In genomic region chr14:40966392-40966861, GRCm38 (mm10) we compare ENCODE assay signal across 8 mouse cellular contexts. TPM values are rescaled to one million over a fixed set of nuclear protein-coding genes. Genes with fewer than 3 reads are reported as not detected.
A peak's percentile ranks its signal among the peaks of the same experiment; 100 is the strongest.
DNase-seq lines count a peak whose midpoint lies in the region; ATAC-seq and TF ChIP-seq lines count a peak whose summit lies in the region.

Tspan14 (minus strand) TSS chr14:40966807.

- peaks cover 0 to 3% of the 10 kb centered on the region in 2 experiments for H3K36me3 ChIP-seq in CH12.LX (replicated peaks in 1 of 2; ENCODE audit: control insufficient read depth in 1 of 2, insufficient read depth in 1 of 2, low read length in 1 of 2)
- H3K36me3 ChIP-seq in forebrain, embryonic 10.5 days (replicated peaks): 0 out of 2 replicates have a peak, but pooled peaks cover 7% of the 10 kb centered on the region
- H3K36me3 ChIP-seq in limb, embryonic 15.5 days: no peaks in the 10 kb centered on the region
- no peaks in the 10 kb centered on the region for H3K36me3 ChIP-seq in stomach, embryonic 14.5 days (ENCODE audit: control insufficient read depth, insufficient read depth, low read length)

- no peak for TF ChIP-seq EP300 in CH12.LX (IDR thresholded peaks at IDR 0.05; ENCODE audit: low read length)

- peak within 1 kb of the TSS; percentile 64 for H3K4me2 ChIP-seq in CH12.LX (ENCODE audit: insufficient read depth, low read depth, poor library complexity, severe bottlenecking)
- H3K4me2 ChIP-seq in limb, embryonic 15.5 days: peak within 1 kb of the TSS; percentile 81
- H3K4me2 ChIP-seq in stomach, embryonic 14.5 days (replicated peaks; ENCODE audit: low read depth, low read length): peak within 1 kb of the TSS; percentile 86

- H3K27me3 ChIP-seq in CH12.LX (replicated peaks): no peaks in the 10 kb centered on the region
- peaks cover 20% of the 10 kb centered on the region for H3K27me3 ChIP-seq in forebrain, embryonic 10.5 days (ENCODE audit: poor library complexity, severe bottlenecking)
- H3K27me3 ChIP-seq in limb, embryonic 15.5 days: no peaks in the 10 kb centered on the region; the same call in 1 of the 2 replicates
- H3K27me3 ChIP-seq in stomach, embryonic 14.5 days (ENCODE audit: control insufficient read depth, insufficient read depth, low read length): no peaks in the 10 kb centered on the region

- ATAC-seq in hematopoietic stem cell, adult 5-6 weeks (replicated peaks in 1 of 2; ENCODE audit: insufficient read depth in 1 of 2, low FRiP score in 2 of 2, low TSS enrichment in 1 of 2, low read depth in 1 of 2, poor library complexity in 2 of 2, severe bottlenecking in 2 of 2): no peak
- peak; percentile 56 for ATAC-seq in limb, embryonic 15.5 days (ENCODE audit: insufficient number of reproducible peaks, low FRiP score, low TSS enrichment, low read depth)
- ATAC-seq in stomach, embryonic 14.5 days (ENCODE audit: insufficient number of reproducible peaks, insufficient read depth, low FRiP score, low read depth): peak; percentile 51

- TF ChIP-seq POLR2A in CH12.LX (IDR thresholded peaks at IDR 0.05; ENCODE audit: low read depth, low read length): peak; percentile 54; the same call in 1 of the 2 replicates

- no peak for TF ChIP-seq RAD21 in CH12.LX (IDR thresholded peaks at IDR 0.05; ENCODE audit: low read depth, low read length)

- H3K9me3 ChIP-seq in CH12.LX (replicated peaks; ENCODE audit: low read length): no peaks in the 10 kb centered on the region
- H3K9me3 ChIP-seq in forebrain, embryonic 10.5 days: no peaks in the 10 kb centered on the region
- H3K9me3 ChIP-seq in limb, embryonic 15.5 days: no peaks in the 10 kb centered on the region
- no peaks in the 10 kb centered on the region for H3K9me3 ChIP-seq in stomach, embryonic 14.5 days (ENCODE audit: control insufficient read depth, low read depth, low read length)

- dilution Hi-C loops in CH12.LX (cut with MboI; ENCODE audit: extremely low pct_ligation_motif_present, extremely low pct_unique_long_range_greater_than_20kb, low sequenced_read_pairs): no loop called here

- no peak for DNase-seq in heart, adult 18-20 months
- no peak for DNase-seq in heart, adult 9 months (ENCODE audit: low spot score in 2 of 2)
- DNase-seq in CH12.LX (ENCODE audit: extremely low read depth) (no peak), adipocyte (ENCODE audit: low spot score) (no peak)
- DNase-seq in forebrain, embryonic 10.5 days (ENCODE audit: extremely low spot score, low spot score): no peak

- no peak for TF ChIP-seq CTCF in CH12.LX (conservative IDR thresholded peaks at IDR 0.05 in 1 of 2, IDR thresholded peaks at IDR 0.05 in 1 of 2; ENCODE audit: low read depth in 2 of 2, low read length in 2 of 2)

- under 1% methylated on average over 54 of the region's 54 CpGs for WGBS in forebrain, embryonic 10.5 days
- WGBS in limb, embryonic 15.5 days: under 1% methylated on average over 49 of the region's 54 CpGs
- WGBS in stomach, embryonic 14.5 days: under 1% methylated on average over 49 of the region's 54 CpGs

- peak within 1 kb of the TSS; percentile 83 to 97 (median 84) for H3K4me3 ChIP-seq in CH12.LX (replicated peaks in 1 of 3; ENCODE audit: low read depth in 2 of 3, low read length in 2 of 3, poor library complexity in 1 of 3)
- peak within 1 kb of the TSS; percentile 88 for H3K4me3 ChIP-seq in forebrain, embryonic 10.5 days
- peak within 1 kb of the TSS; percentile 90 for H3K4me3 ChIP-seq in limb, embryonic 15.5 days
- H3K4me3 ChIP-seq in stomach, embryonic 14.5 days (ENCODE audit: low read depth, low read length): peak within 1 kb of the TSS; percentile 89

- H3K79me2 ChIP-seq in CH12.LX (replicated peaks; ENCODE audit: control insufficient read depth, extremely low read depth, insufficient read depth, poor library complexity, severe bottlenecking): peaks cover 31% of the 10 kb centered on the region

- H3K27ac ChIP-seq in CH12.LX (ENCODE audit: insufficient read depth, low read depth): peak within 1 kb of the TSS; percentile 62
- peak within 1 kb of the TSS; percentile 95 for H3K27ac ChIP-seq in forebrain, embryonic 10.5 days
- peak within 1 kb of the TSS; percentile 89 for H3K27ac ChIP-seq in limb, embryonic 15.5 days
- H3K27ac ChIP-seq in stomach, embryonic 14.5 days (ENCODE audit: low read length): peak within 1 kb of the TSS; percentile 80

- peaks cover 23 to 67% of the 10 kb centered on the region in 2 experiments for H3K4me1 ChIP-seq in CH12.LX (ENCODE audit: control insufficient read depth in 1 of 2, insufficient read depth in 2 of 2)
- peaks cover 52% of the 10 kb centered on the region for H3K4me1 ChIP-seq in forebrain, embryonic 10.5 days
- peaks cover 35% of the 10 kb centered on the region for H3K4me1 ChIP-seq in limb, embryonic 15.5 days
- peaks cover 21% of the 10 kb centered on the region; the same call in 1 of the 2 replicates for H3K4me1 ChIP-seq in stomach, embryonic 14.5 days (ENCODE audit: control insufficient read depth, insufficient read depth, low read length)

- peak within 1 kb of the TSS; percentile 94 for H3K9ac ChIP-seq in CH12.LX (ENCODE audit: insufficient read depth, low read depth)
- peak within 1 kb of the TSS; percentile 90 for H3K9ac ChIP-seq in limb, embryonic 15.5 days
- peak within 1 kb of the TSS; percentile 79 for H3K9ac ChIP-seq in stomach, embryonic 14.5 days (replicated peaks; ENCODE audit: low read depth, low read length)

- in situ Hi-C loops in CH12.LX (cut with MboI; ENCODE audit: low pct_ligation_motif_present, low pct_unique_long_range_greater_than_20kb, low sequenced_read_pairs): no loop called here

TF ChIP-seq in CH12.LX, 34 proteins besides CTCF, POLR2A, EP300 and RAD21:
- 0 out of 2 replicates have a peak, but pooled peaks have one; percentile 12 for TF ChIP-seq TCF12 (IDR thresholded peaks at IDR 0.05; ENCODE audit: low read depth, low read length)
- no peak for TF ChIP-seq MAZ (IDR thresholded peaks at IDR 0.05; ENCODE audit: low read depth, low read length)
- no peak for TF ChIP-seq GABPA (IDR thresholded peaks at IDR 0.05; ENCODE audit: insufficient replicate concordance, low read depth, low read length)
- TF ChIP-seq UBTF (IDR thresholded peaks at IDR 0.05; ENCODE audit: low read depth, low read length): peak; percentile 70; the same call in 1 of the 2 replicates
- TF ChIP-seq CHD1 (IDR thresholded peaks at IDR 0.05; ENCODE audit: low read depth, low read length): no peak
- TF ChIP-seq KAT2A (IDR thresholded peaks at IDR 0.05; ENCODE audit: insufficient replicate concordance, low read length): no peak
- no peak for TF ChIP-seq JUND (conservative IDR thresholded peaks at IDR 0.05; ENCODE audit: low read depth, low read length)
- TF ChIP-seq MAFK (IDR thresholded peaks at IDR 0.05; ENCODE audit: insufficient replicate concordance, low read length): no peak
- peak; percentile 30; the same call in 1 of the 2 replicates for TF ChIP-seq BHLHE40 (IDR thresholded peaks at IDR 0.05; ENCODE audit: low read depth, low read length)
- no peak for TF ChIP-seq ETS1 (conservative IDR thresholded peaks at IDR 0.05; ENCODE audit: low read depth, low read length)
- no peak for TF ChIP-seq ZNF384 (IDR thresholded peaks at IDR 0.05; ENCODE audit: low read depth, low read length)
- no peak for TF ChIP-seq SMC3 (IDR thresholded peaks at IDR 0.05; ENCODE audit: low read depth, low read length)
- no peak for TF ChIP-seq NRF1 (IDR thresholded peaks at IDR 0.05; ENCODE audit: low read depth, low read length)
- TF ChIP-seq E2F4 (IDR thresholded peaks at IDR 0.05; ENCODE audit: insufficient replicate concordance, low read depth, low read length): no peak
- TF ChIP-seq RCOR1 (conservative IDR thresholded peaks at IDR 0.05; ENCODE audit: low read depth, low read length): no peak
- TF ChIP-seq PAX5 (IDR thresholded peaks at IDR 0.05; ENCODE audit: low read length): no peak
- TF ChIP-seq CHD2 (IDR thresholded peaks at IDR 0.05; ENCODE audit: low read length): no peak
- TF ChIP-seq MXI1 (IDR thresholded peaks at IDR 0.05; ENCODE audit: low read depth, low read length): peak; percentile 29; the same call in 1 of the 2 replicates
- no peak for TF ChIP-seq ELF1 (IDR thresholded peaks at IDR 0.05; ENCODE audit: low read depth, low read length)
- TF ChIP-seq ZKSCAN1 (IDR thresholded peaks at IDR 0.05; ENCODE audit: borderline replicate concordance, low read depth, low read length): no peak
- TF ChIP-seq SIN3A (IDR thresholded peaks at IDR 0.05; ENCODE audit: low read length): peak; percentile 13; the same call in 1 of the 2 replicates
- TF ChIP-seq USF2 (conservative IDR thresholded peaks at IDR 0.05; ENCODE audit: low read depth, low read length): no peak
- TF ChIP-seq MYC (IDR thresholded peaks at IDR 0.05; ENCODE audit: low read depth, low read length): no peak
- no peak for TF ChIP-seq MAX (IDR thresholded peaks at IDR 0.05; ENCODE audit: low read length)
- no peak for TF ChIP-seq IRF4 (IDR thresholded peaks at IDR 0.05; ENCODE audit: low read depth, low read length)
- TF ChIP-seq ZMIZ1 (IDR thresholded peaks at IDR 0.05; ENCODE audit: low read depth, low read length): no peak
- TF ChIP-seq HCFC1 (IDR thresholded peaks at IDR 0.05; ENCODE audit: low read depth, low read length): no peak
- TF ChIP-seq TBP (conservative IDR thresholded peaks at IDR 0.05; ENCODE audit: low read depth, low read length): no peak
- no peak for TF ChIP-seq JUN (IDR thresholded peaks at IDR 0.05; ENCODE audit: insufficient read depth, low read depth, low read length)
- TF ChIP-seq POLR2AphosphoS2 (IDR thresholded peaks at IDR 0.05; ENCODE audit: low read depth, low read length): no peak
- TF ChIP-seq ZC3H11A (IDR thresholded peaks at IDR 0.05; ENCODE audit: low read depth, low read length): no peak
- no peak; the same call in 1 of the 2 replicates for TF ChIP-seq NELFE (IDR thresholded peaks at IDR 0.05; ENCODE audit: low read depth, low read length)
- 0 out of 2 replicates have a peak, but pooled peaks have one; percentile 4 for TF ChIP-seq MEF2A (IDR thresholded peaks at IDR 0.05; ENCODE audit: borderline replicate concordance, low read depth, low read length)
- TF ChIP-seq USF1 (IDR thresholded peaks at IDR 0.05; ENCODE audit: low read depth, low read length): no peak

RNA-seq across cellular contexts. Expression of gene Tspan14, which starts in this region (rescaled TPM):
- 10 to 100 TPM; 13.8 to 18.2 TPM for total RNA-seq in heart, adult 18-20 months (2021)
- 14.9 and 16.1 TPM in 2 replicates for total RNA-seq in CH12.LX (2012; rRNA removed)
- total RNA-seq in CH12.LX (2014; rRNA removed): 10.6 and 11.6 TPM in 2 replicates
- polyA plus RNA-seq in CH12.LX (2012; ENCODE audit: insufficient read length, low read depth): 17.8 and 19.1 TPM in 2 replicates
- polyA plus RNA-seq in forebrain, embryonic 10.5 days (2016; fragmentation: Nextera tagmentation; extraction: Ambion mirVana): 89.3 and 93.9 TPM in 2 replicates
- total RNA-seq in hematopoietic stem cell, adult 5-6 weeks (2017): 57.2 and 76.9 TPM in 2 replicates
- 70.3 and 76.9 TPM in 2 replicates for polyA plus RNA-seq in limb, embryonic 15.5 days (2015; fragmentation: Nextera tagmentation; extraction: Ambion mirVana)
- polyA plus RNA-seq in stomach, embryonic 14.5 days (2014; fragmentation: Nextera tagmentation; extraction: Ambion mirVana): 84.5 and 88.2 TPM in 2 replicates

Comparison
In these comparisons a context has a peak if more than half of its experiments do, and no peak if none do; other contexts are left out.
1. ATAC-seq: peak in limb, embryonic 15.5 days (single experiment) and stomach, embryonic 14.5 days (single experiment); none in hematopoietic stem cell, adult 5-6 weeks (0 of 2).
2. Peak in every context shown above with its lines, with median percentiles within 50 percentile points of each other: H3K27ac ChIP-seq, H3K4me2 ChIP-seq, H3K4me3 ChIP-seq and H3K9ac ChIP-seq.